Mouse (Mus musculus): ENCODE data around the gene Kcnh5. TPM values are rescaled to one million over a fixed set of nuclear protein-coding genes. Genes with fewer than 3 reads are reported as not detected.

The Kcnh5 gene
- polyA plus RNA-seq, 2 experiments, result not detected

DNA sequence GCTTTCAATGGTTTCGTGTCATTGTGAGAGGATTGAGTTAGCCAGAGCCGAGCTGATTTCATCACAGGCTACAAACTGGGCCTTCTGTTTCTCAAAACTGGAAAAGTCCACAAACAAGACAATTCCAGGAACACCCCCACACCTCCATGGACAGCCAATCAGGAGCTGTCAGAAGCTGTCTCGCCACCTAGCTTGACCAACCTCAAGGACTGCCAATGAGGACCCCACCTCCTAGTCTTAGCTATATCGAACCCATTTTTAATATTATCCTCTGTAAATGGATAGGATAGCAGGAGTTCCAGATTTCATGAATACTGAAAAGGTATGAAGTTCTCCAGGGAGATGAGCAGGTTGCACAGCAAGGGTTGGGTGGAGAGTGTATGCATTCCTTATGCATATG is 278.1 kb downstream of the Kcnh5 start:
- Histone ChIP-seq H3K9me3 (ENCODE audit: control insufficient read depth, low read length) (no peaks in the 10 kb centered on the region), H3K27ac (no peak overlapping the region), H3K4me1 (replicated peaks; ENCODE audit: control insufficient read depth in 2 of 2, insufficient read depth in 2 of 2, low read length in 1 of 2) (no peaks in the 10 kb centered on the region), H3K9ac (replicated peaks) (no peak overlapping the region), H3K27me3 (ENCODE audit: control insufficient read depth, insufficient read depth, low read length) (no peaks in the 10 kb centered on the region), H3K36me3 (replicated peaks; ENCODE audit: control insufficient read depth, insufficient read depth, low read depth) (no peaks in the 10 kb centered on the region), H3K4me2 (ENCODE audit: low read depth) (no peak overlapping the region), H3K4me3 (ENCODE audit: insufficient read depth in 1 of 2, low read depth in 2 of 2, low read length in 2 of 2) (no peak overlapping the region)
- TF ChIP-seq CTCF (IDR thresholded peaks at IDR 0.05; ENCODE audit: low read depth) (no peak), EP300 (IDR thresholded peaks at IDR 0.05; ENCODE audit: low read depth) (no peak)
- WGBS (ENCODE audit: insufficient replicate concordance), result 63% methylated on average over 4 of the region's 4 CpGs
- DNase-seq (ENCODE audit: low read depth in 3 of 3, low spot score in 3 of 3), result no peak
- no peak for ATAC-seq (ENCODE audit: insufficient read depth)

DNA sequence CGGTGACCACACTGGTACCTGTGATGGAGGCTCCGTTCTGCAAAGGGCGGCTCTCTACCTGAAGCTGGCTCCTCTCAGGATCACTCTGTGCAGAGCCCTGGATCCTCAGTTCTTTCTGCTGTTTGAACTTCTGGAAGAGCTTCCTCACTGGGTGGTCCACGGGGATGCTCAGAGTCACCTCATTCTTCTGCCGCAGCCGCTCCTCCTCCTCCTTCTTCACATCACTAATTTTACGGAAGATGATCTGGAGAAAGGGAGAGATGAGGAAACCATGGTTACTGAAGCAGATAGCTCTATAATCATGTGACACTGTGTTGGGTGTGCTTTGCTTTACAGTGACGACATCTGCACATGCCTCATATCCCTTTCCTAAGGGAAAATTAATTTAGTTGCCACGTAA is 278.9 kb downstream of the Kcnh5 start:
- ATAC-seq (ENCODE audit: insufficient read depth) (no peak), DNase-seq (ENCODE audit: low read depth in 3 of 3, low spot score in 3 of 3) (no peak)
- whole genome bisulfite sequencing (ENCODE audit: insufficient replicate concordance), result 80% methylated on average over 9 of the region's 9 CpGs

DNA sequence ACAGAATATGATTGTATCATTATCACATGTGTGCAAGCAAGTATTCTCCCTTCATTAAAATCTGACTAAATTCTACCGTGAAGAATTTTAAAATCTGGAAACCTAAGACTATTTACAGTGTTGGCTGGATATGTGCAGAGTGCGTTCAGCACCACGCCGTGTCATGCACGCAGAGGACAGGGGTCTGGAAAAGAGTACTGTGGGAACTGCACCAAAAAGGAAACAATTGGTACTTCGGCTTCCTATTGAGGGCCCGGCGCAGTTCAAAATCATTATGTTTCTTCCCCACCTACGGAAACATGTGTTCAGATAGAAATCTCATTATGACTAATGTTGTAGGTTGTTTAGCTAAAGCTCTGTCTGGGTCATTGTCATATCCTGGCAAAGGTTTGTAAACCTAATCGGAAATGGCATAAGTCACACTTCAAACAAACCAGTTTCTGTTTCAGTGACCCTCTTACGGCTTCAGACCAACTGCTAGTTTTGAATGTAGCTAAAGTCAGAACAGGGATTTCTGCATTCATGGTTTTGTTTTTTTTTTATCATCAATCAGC is 282.2 kb downstream of the Kcnh5 start:
- no peak overlapping the region for H3K9ac ChIP-seq (replicated peaks)
- no peak for DNase-seq (ENCODE audit: low read depth in 3 of 3, low spot score in 3 of 3)
- no peaks in the 10 kb centered on the region for H3K4me1 ChIP-seq (replicated peaks; ENCODE audit: control insufficient read depth in 2 of 2, insufficient read depth in 2 of 2, low read length in 1 of 2)
- WGBS (ENCODE audit: insufficient replicate concordance), result 33% methylated on average over 11 of the region's 11 CpGs
- H3K27me3 ChIP-seq (ENCODE audit: control insufficient read depth, insufficient read depth, low read length), result no peaks in the 10 kb centered on the region
- H3K9me3 ChIP-seq (ENCODE audit: control insufficient read depth, low read length), result no peaks in the 10 kb centered on the region
- ATAC-seq (ENCODE audit: insufficient read depth), result no peak
- no peak overlapping the region for H3K4me2 ChIP-seq (ENCODE audit: low read depth)
- H3K36me3 ChIP-seq (replicated peaks; ENCODE audit: control insufficient read depth, insufficient read depth, low read depth), result no peaks in the 10 kb centered on the region
- TF ChIP-seq EP300 (IDR thresholded peaks at IDR 0.05; ENCODE audit: low read depth) (no peak), CTCF (IDR thresholded peaks at IDR 0.05; ENCODE audit: low read depth) (no peak)
- H3K27ac ChIP-seq, result no peak overlapping the region
- H3K4me3 ChIP-seq (ENCODE audit: insufficient read depth in 1 of 2, low read depth in 2 of 2, low read length in 2 of 2), result no peak overlapping the region

More for the DNA sequence above, 278.9 kb downstream of the Kcnh5 start:
- Histone ChIP-seq H3K9ac (replicated peaks) (no peak overlapping the region), H3K27ac (no peak overlapping the region), H3K36me3 (replicated peaks; ENCODE audit: control insufficient read depth, insufficient read depth, low read depth) (no peaks in the 10 kb centered on the region), H3K27me3 (ENCODE audit: control insufficient read depth, insufficient read depth, low read length) (no peaks in the 10 kb centered on the region), H3K4me3 (ENCODE audit: insufficient read depth in 1 of 2, low read depth in 2 of 2, low read length in 2 of 2) (no peak overlapping the region), H3K9me3 (ENCODE audit: control insufficient read depth, low read length) (no peaks in the 10 kb centered on the region), H3K4me2 (ENCODE audit: low read depth) (no peak overlapping the region), H3K4me1 (replicated peaks; ENCODE audit: control insufficient read depth in 2 of 2, insufficient read depth in 2 of 2, low read length in 1 of 2) (no peaks in the 10 kb centered on the region)
- TF ChIP-seq CTCF (IDR thresholded peaks at IDR 0.05; ENCODE audit: low read depth) (no peak), EP300 (IDR thresholded peaks at IDR 0.05; ENCODE audit: low read depth) (no peak)

DNA sequence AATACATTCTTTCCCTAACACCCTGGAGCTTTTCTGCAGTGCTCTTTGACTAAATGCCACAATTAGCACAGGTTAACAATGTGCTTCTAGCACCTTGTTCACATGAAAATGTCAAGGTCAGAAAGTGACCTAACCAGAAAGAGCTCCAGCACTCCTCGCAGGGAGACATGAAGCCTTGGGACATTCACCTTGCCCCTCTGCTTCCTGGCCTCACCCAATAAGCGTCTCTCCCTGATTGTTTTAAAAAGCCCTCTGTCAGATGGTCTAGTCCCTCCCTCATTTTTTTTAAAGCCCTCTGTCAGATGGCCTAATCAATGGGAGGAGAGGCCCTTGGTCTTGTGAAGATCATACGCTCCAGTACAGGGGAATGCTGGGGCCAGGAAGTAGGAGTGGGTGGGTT is 287.7 kb downstream of the Kcnh5 start:
- H3K27me3 ChIP-seq (ENCODE audit: control insufficient read depth, insufficient read depth, low read length), result no peaks in the 10 kb centered on the region
- no peak for DNase-seq (ENCODE audit: low read depth in 3 of 3, low spot score in 3 of 3)
- WGBS (ENCODE audit: insufficient replicate concordance), result 55% methylated on average over 3 of the region's 3 CpGs

DNA sequence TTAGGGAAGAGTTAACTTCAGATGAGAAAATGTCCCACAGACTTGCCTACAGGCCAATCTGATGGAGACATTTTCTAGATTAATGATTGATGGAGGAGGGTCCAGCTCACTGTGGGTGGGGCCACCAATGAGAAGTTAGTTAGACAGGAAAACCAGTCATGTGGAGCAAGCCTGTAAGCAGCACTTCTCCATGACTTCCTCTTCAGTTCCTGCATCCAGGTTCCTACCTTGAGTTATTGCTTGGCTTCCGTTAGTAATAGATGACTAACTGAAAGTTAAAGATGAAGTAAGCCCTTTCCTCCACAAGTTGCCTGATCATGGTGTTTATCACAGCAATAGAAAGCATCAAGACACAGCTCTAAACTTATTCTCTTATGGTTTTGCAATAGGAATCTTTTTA is 290.1 kb downstream of the Kcnh5 start:
- no peak overlapping the region for H3K27ac ChIP-seq

More for the DNA sequence above, 287.7 kb downstream of the Kcnh5 start:
- Histone ChIP-seq H3K4me1 (replicated peaks; ENCODE audit: control insufficient read depth in 2 of 2, insufficient read depth in 2 of 2, low read length in 1 of 2) (no peaks in the 10 kb centered on the region), H3K9ac (replicated peaks) (no peak overlapping the region), H3K27ac (no peak overlapping the region), H3K4me2 (ENCODE audit: low read depth) (no peak overlapping the region), H3K9me3 (ENCODE audit: control insufficient read depth, low read length) (no peaks in the 10 kb centered on the region), H3K36me3 (replicated peaks; ENCODE audit: control insufficient read depth, insufficient read depth, low read depth) (no peaks in the 10 kb centered on the region), H3K4me3 (ENCODE audit: insufficient read depth in 1 of 2, low read depth in 2 of 2, low read length in 2 of 2) (no peak overlapping the region)
- no peak for TF ChIP-seq CTCF (IDR thresholded peaks at IDR 0.05; ENCODE audit: low read depth)
- ATAC-seq (ENCODE audit: insufficient read depth), result no peak

More for the DNA sequence above, 290.1 kb downstream of the Kcnh5 start:
- Histone ChIP-seq H3K36me3 (replicated peaks; ENCODE audit: control insufficient read depth, insufficient read depth, low read depth) (no peaks in the 10 kb centered on the region), H3K4me1 (replicated peaks; ENCODE audit: control insufficient read depth in 2 of 2, insufficient read depth in 2 of 2, low read length in 1 of 2) (no peaks in the 10 kb centered on the region), H3K4me3 (ENCODE audit: insufficient read depth in 1 of 2, low read depth in 2 of 2, low read length in 2 of 2) (no peak overlapping the region), H3K27me3 (ENCODE audit: control insufficient read depth, insufficient read depth, low read length) (no peaks in the 10 kb centered on the region), H3K9me3 (ENCODE audit: control insufficient read depth, low read length) (no peaks in the 10 kb centered on the region), H3K9ac (replicated peaks) (no peak overlapping the region), H3K4me2 (ENCODE audit: low read depth) (no peak overlapping the region)
- ATAC-seq (ENCODE audit: insufficient read depth), result no peak
- no peak for DNase-seq (ENCODE audit: low read depth in 3 of 3, low spot score in 3 of 3)
- TF ChIP-seq EP300 (IDR thresholded peaks at IDR 0.05; ENCODE audit: low read depth) (no peak), CTCF (IDR thresholded peaks at IDR 0.05; ENCODE audit: low read depth) (no peak)
- 71% methylated on average over 1 of the region's 1 CpGs for WGBS (ENCODE audit: insufficient replicate concordance)
